Mouse (Mus musculus) inflammation-experienced regulatory T-cells (primary cell): ENCODE measurements around the gene Ankrd13c. TPM values are rescaled to one million over a fixed set of nuclear protein-coding genes. Genes with fewer than 3 reads are reported as not detected.

Source experiments
- polyA plus RNA-seq, 2 experiments: library from polyadenylated mRNA; unstranded; fragments of 100-300 nt; shearing (Covaris generic); gene quantifications; one replicate each; pipeline ENCODE4 v1.2.1; 2017

Gene Ankrd13c
- polyA plus RNA-seq: 10 to 100 TPM; 35.5 to 44.0 TPM

GRCm38 (mm10) chr3:157946843-157947358 lies at the start of gene Ankrd13c:
Ankrd13c (plus strand) TSS chr3:157947239.

GRCm38 (mm10) chr3:157924692-157925328 lies 22.2 kb upstream of the Ankrd13c start, which contains the start of gene Cth:
Cth (minus strand) TSS chr3:157925077.

GRCm38 (mm10) chr3:158036329-158036988 lies 89.4 kb downstream of the Ankrd13c start, which contains the start of the genes Srsf11 and Lrrc40:
Srsf11 (minus strand) TSS chr3:158036639.
Lrrc40 (plus strand) TSS chr3:158036662.

Other genes starting within 250 kb of the Ankrd13c start
- 1 to 10 TPM in 1 of 2 experiments, under 1 TPM in 1; 0.74 to 1.7 TPM for gene Cth, start 22.2 kb upstream of the Ankrd13c start, polyA plus RNA-seq
- gene Srsf11, start 89.4 kb downstream of the Ankrd13c start, polyA plus RNA-seq: 100 to 1,000 TPM; 274 to 329 TPM
- gene Lrrc40, start 89.4 kb downstream of the Ankrd13c start, polyA plus RNA-seq: 10 to 100 TPM; 14.2 to 18.7 TPM